Mouse (Mus musculus): ENCODE measurements around the gene Nudt9.

GRCm38 (mm10) chr5:104112511-104112910 lies 66.4 kb downstream of the Nudt9 start:
- TF ChIP-seq CTCF (IDR thresholded peaks at IDR 0.05; ENCODE audit: low read depth, low read length) (no peak), TAL1 (conservative IDR thresholded peaks at IDR 0.05; ENCODE audit: low read depth, low read length) (no peak)
